Mouse (Mus musculus): ENCODE data around the gene Sc5d.

GRCm38 (mm10) chr9:42293596-42293995 is 29.5 kb upstream of the Sc5d start:
- TF ChIP-seq E2F4 (IDR thresholded peaks at IDR 0.05; ENCODE audit: insufficient replicate concordance, low read depth, low read length) (no peak), CTCF (conservative IDR thresholded peaks at IDR 0.05 in 1 of 2, IDR thresholded peaks at IDR 0.05 in 1 of 2; ENCODE audit: low read depth in 2 of 2, low read length in 2 of 2) (no peak), MAX (IDR thresholded peaks at IDR 0.05; ENCODE audit: low read length) (no peak), MXI1 (IDR thresholded peaks at IDR 0.05; ENCODE audit: low read depth, low read length) (no peak), MEF2A (IDR thresholded peaks at IDR 0.05; ENCODE audit: borderline replicate concordance, low read depth, low read length) (no peak), RCOR1 (conservative IDR thresholded peaks at IDR 0.05; ENCODE audit: low read depth, low read length) (no peak), ETS1 (conservative IDR thresholded peaks at IDR 0.05; ENCODE audit: low read depth, low read length) (no peak), BHLHE40 (IDR thresholded peaks at IDR 0.05; ENCODE audit: low read depth, low read length) (no peak), KAT2A (IDR thresholded peaks at IDR 0.05; ENCODE audit: insufficient replicate concordance, low read length) (no peak), SMC3 (IDR thresholded peaks at IDR 0.05; ENCODE audit: low read depth, low read length) (no peak), POLR2AphosphoS2 (IDR thresholded peaks at IDR 0.05; ENCODE audit: low read depth, low read length) (no peak), ZNF384 (IDR thresholded peaks at IDR 0.05; ENCODE audit: low read depth, low read length) (no peak), POLR2A (IDR thresholded peaks at IDR 0.05; ENCODE audit: low read depth, low read length) (no peak)
